Mouse (Mus musculus) right cerebral cortex, postnatal 36 days (tissue): ENCODE data around the gene BC030870.

Experiments used
- DNase-seq, 2 experiments: peaks; one replicate each; pipeline ENCODE4 v3.0.0; 2022; ENCODE audit warnings: low spot score in 2 of 2, mixed read lengths in 1 of 2

The BC030870 gene

GRCm38 (mm10) chr8:65129199-65129788 is at the start of gene BC030870:
Gene BC030870, minus strand, starts transcription at chr8:65129563.
- DNase-seq = no peak

- DNase-seq = no peak
Observed at GRCm38 (mm10) chr8:65174746-65175476, 45.5 kb upstream of the BC030870 start.

- no peak for DNase-seq
Observed at GRCm38 (mm10) chr8:65169184-65169583, 39.8 kb upstream of the BC030870 start.

GRCm38 (mm10) chr8:65160676-65161075 is 31.3 kb upstream of the BC030870 start:
- peak; percentile 16 to 26 for DNase-seq

- DNase-seq = peak; percentile 17 to 33
Observed at GRCm38 (mm10) chr8:65159096-65159748, 29.9 kb upstream of the BC030870 start.

GRCm38 (mm10) chr8:65157901-65158300 is 28.5 kb upstream of the BC030870 start:
- DNase-seq = no peak

GRCm38 (mm10) chr8:65138830-65139466 is 9.6 kb upstream of the BC030870 start:
- DNase-seq = no peak

- DNase-seq = no peak
Observed at GRCm38 (mm10) chr8:65126454-65126853, 2.9 kb downstream of the BC030870 start.

- DNase-seq = no peak
Observed at GRCm38 (mm10) chr8:65126014-65126413, 3.3 kb downstream of the BC030870 start.

GRCm38 (mm10) chr8:65112092-65112491 is 17.3 kb downstream of the BC030870 start:
- DNase-seq = no peak

GRCm38 (mm10) chr8:65110285-65110691 is 19.1 kb downstream of the BC030870 start:
- DNase-seq = peak; percentile 39 to 53

GRCm38 (mm10) chr8:65108936-65109335 is 20.4 kb downstream of the BC030870 start:
- DNase-seq = no peak

GRCm38 (mm10) chr8:65107936-65108718 is 21.2 kb downstream of the BC030870 start:
- no peak for DNase-seq

- DNase-seq = no peak
Observed at GRCm38 (mm10) chr8:65104041-65104440, 25.3 kb downstream of the BC030870 start.

- DNase-seq = no peak
Observed at GRCm38 (mm10) chr8:65103632-65104031, 25.7 kb downstream of the BC030870 start.

- DNase-seq = no peak
Observed at GRCm38 (mm10) chr8:65099735-65100134, 29.6 kb downstream of the BC030870 start.

- no peak for DNase-seq
Observed at GRCm38 (mm10) chr8:65097760-65098415, 31.5 kb downstream of the BC030870 start.

GRCm38 (mm10) chr8:65089781-65090180 is 39.6 kb downstream of the BC030870 start:
- no peak for DNase-seq

- no peak for DNase-seq
Observed at GRCm38 (mm10) chr8:65088120-65088519, 41.2 kb downstream of the BC030870 start.

GRCm38 (mm10) chr8:65087711-65088110 is 41.7 kb downstream of the BC030870 start:
- DNase-seq = no peak

GRCm38 (mm10) chr8:65085680-65086079 is 43.7 kb downstream of the BC030870 start:
- DNase-seq = no peak
